Mouse (Mus musculus) neural tube, embryonic 11.5 days (tissue): Measurements from ENCODE around the gene Chst8. TPM values are rescaled to one million over a fixed set of nuclear protein-coding genes. Genes with fewer than 3 reads are reported as not detected.

Experiments used
- ATAC-seq: fragments of 200-750 bp; cut with Nextera tagmentation; 2 replicates; pipeline ENCODE4 v1.8.0; 2017; ENCODE audit warnings: moderate number of reproducible peaks, mild to moderate bottlenecking, moderate TSS enrichment, moderate library complexity; ENCODE audit not compliant: insufficient read depth, low FRiP score, low TSS enrichment
- DNase-seq: peaks from one replicate; pipeline ENCODE4 v3.0.0-alpha.2; 2015; ENCODE audit warnings: low spot score
- H3K27ac ChIP-seq: fragments of 300-500 bp; sonication (generic); 2 replicates; pipeline ENCODE4 v1.5.1; 2014; ENCODE audit warnings: low read depth, mild to moderate bottlenecking, low read length
- H3K27me3 ChIP-seq: fragments of 300-500 bp; sonication (generic); 2 replicates; pipeline ENCODE4 v1.6.1; 2014; ENCODE audit warnings: mild to moderate bottlenecking, low read length, mixed read lengths; ENCODE audit not compliant: control insufficient read depth, insufficient read depth
- H3K36me3 ChIP-seq: fragments of 300-500 bp; sonication (generic); 2 replicates; pipeline ENCODE4 v1.6.1; 2014; ENCODE audit warnings: mild to moderate bottlenecking, low read length, moderate library complexity, mixed read lengths; ENCODE audit not compliant: control insufficient read depth, insufficient read depth
- H3K4me1 ChIP-seq: fragments of 300-500 bp; sonication (generic); 2 replicates; pipeline ENCODE4 v1.6.1; 2014; ENCODE audit warnings: low read length, mixed read lengths; ENCODE audit not compliant: control insufficient read depth, insufficient read depth
- H3K4me2 ChIP-seq: fragments of 300-500 bp; sonication (generic); 2 replicates; pipeline ENCODE4 v1.6.1; 2014; ENCODE audit warnings: low read depth, mild to moderate bottlenecking, moderate library complexity
- H3K4me3 ChIP-seq: fragments of 300-500 bp; sonication (generic); 2 replicates; pipeline ENCODE4 v1.5.1; 2014; ENCODE audit warnings: low read depth, low read length
- H3K9ac ChIP-seq: fragments of 300-500 bp; sonication (generic); 2 replicates; pipeline ENCODE4 v1.6.1; 2014; ENCODE audit warnings: mild to moderate bottlenecking, low read length
- H3K9me3 ChIP-seq: fragments of 300-500 bp; sonication (generic); 2 replicates; pipeline ENCODE4 v1.6.1; 2016; ENCODE audit warnings: low read length; ENCODE audit not compliant: control insufficient read depth
- WGBS: fragments of 180-500 bp; shearing (Covaris S2); extraction: QIAGEN DNeasy Blood & Tissue Kit; methylation state at CpG from one replicate; pipeline ENCODE4 v1.1.7; 2014; 5-methylcytosine and 5-hydroxymethylcytosine counted together
- polyA plus RNA-seq: library from polyadenylated mRNA; unstranded; fragments of >200 nt; fragmentation: Nextera tagmentation; extraction: Ambion mirVana; gene quantifications from 2 replicates; pipeline ENCODE4 v1.2.1, GENCODE M21; 2014

Chst8 gene
- polyA plus RNA-seq, 1 experiment from 2014 or later, result 19.6 TPM

GRCm38 (mm10) chr7:34811531-34812526 lies 682 bp downstream of the Chst8 start:
- Histone ChIP-seq H3K4me1 (no peaks in the 10 kb centered on the region), H3K27me3 (peaks cover 26% of the 10 kb centered on the region), H3K4me2 (peak overlapping the region; percentile 92), H3K9ac (peak overlapping the region; percentile 64), H3K4me3 (peak overlapping the region; percentile 56), H3K27ac (peak overlapping the region; percentile 44; the same call in 1 of the 2 replicates), H3K9me3 (no peaks in the 10 kb centered on the region; the same call in 1 of the 2 replicates), H3K36me3 (no peaks in the 10 kb centered on the region)
- peak; percentile 51 for DNase-seq
- WGBS, result 0% methylated on average over 66 of the region's 66 CpGs
- ATAC-seq, result peak; percentile 29; the same call in 1 of the 2 replicates

GRCm38 (mm10) chr7:34811060-34811459 lies 1.5 kb downstream of the Chst8 start:
- peak overlapping the region; percentile 56 for H3K4me3 ChIP-seq
- H3K9me3 ChIP-seq, result no peaks in the 10 kb centered on the region; the same call in 1 of the 2 replicates
- H3K9ac ChIP-seq, result peak overlapping the region; percentile 64
- peaks cover 26% of the 10 kb centered on the region for H3K27me3 ChIP-seq
- H3K4me2 ChIP-seq, result peak overlapping the region; percentile 92
- no peak for ATAC-seq
- no peaks in the 10 kb centered on the region for H3K4me1 ChIP-seq
- no peaks in the 10 kb centered on the region for H3K36me3 ChIP-seq
- 0 out of 2 replicates have a peak overlapping the region, but pooled peaks have one; percentile 10 for H3K27ac ChIP-seq
- DNase-seq, result no peak
- WGBS, result 4% methylated on average over 10 of the region's 10 CpGs

- no peak for ATAC-seq
- Histone ChIP-seq H3K9ac (no peak overlapping the region), H3K4me1 (peaks cover 3% of the 10 kb centered on the region; the same call in 1 of the 2 replicates), H3K36me3 (no peaks in the 10 kb centered on the region), H3K4me3 (no peak overlapping the region), H3K9me3 (no peaks in the 10 kb centered on the region), H3K27ac (no peak overlapping the region), H3K27me3 (peaks cover 15% of the 10 kb centered on the region), H3K4me2 (no peak overlapping the region)
- no peak for DNase-seq
- 90% methylated on average over 6 of the region's 6 CpGs for WGBS
Observed at GRCm38 (mm10) chr7:34806307-34806706, 6.2 kb downstream of the Chst8 start.

- Histone ChIP-seq H3K4me3 (no peak overlapping the region), H3K9me3 (no peaks in the 10 kb centered on the region), H3K4me1 (peaks cover 3% of the 10 kb centered on the region; the same call in 1 of the 2 replicates), H3K27ac (no peak overlapping the region), H3K27me3 (peaks cover 9% of the 10 kb centered on the region), H3K4me2 (no peak overlapping the region), H3K9ac (no peak overlapping the region), H3K36me3 (no peaks in the 10 kb centered on the region)
- DNase-seq (no peak), ATAC-seq (no peak)
- WGBS, result 80% methylated on average over 3 of the region's 3 CpGs
Observed at GRCm38 (mm10) chr7:34805691-34806205, 6.8 kb downstream of the Chst8 start.

- Histone ChIP-seq H3K4me1 (peaks cover 3% of the 10 kb centered on the region; the same call in 1 of the 2 replicates), H3K36me3 (no peaks in the 10 kb centered on the region), H3K4me2 (no peak overlapping the region), H3K9me3 (no peaks in the 10 kb centered on the region), H3K27me3 (0 out of 2 replicates have a peak, but pooled peaks cover 4% of the 10 kb centered on the region), H3K4me3 (no peak overlapping the region), H3K27ac (no peak overlapping the region), H3K9ac (no peak overlapping the region)
- whole genome bisulfite sequencing, result 79% methylated on average over 2 of the region's 2 CpGs
- DNase-seq (no peak), ATAC-seq (no peak)
Observed at GRCm38 (mm10) chr7:34805042-34805441, 7.5 kb downstream of the Chst8 start.

- DNase-seq (peak; percentile 79), ATAC-seq (peak; percentile 73; the same call in 1 of the 2 replicates)
- Histone ChIP-seq H3K27ac (peak overlapping the region; percentile 67), H3K4me3 (no peak overlapping the region), H3K9me3 (no peaks in the 10 kb centered on the region), H3K27me3 (no peaks in the 10 kb centered on the region), H3K4me1 (peaks cover 16% of the 10 kb centered on the region; the same call in 1 of the 2 replicates), H3K4me2 (no peak overlapping the region), H3K9ac (peak overlapping the region; percentile 20; the same call in 1 of the 2 replicates), H3K36me3 (no peaks in the 10 kb centered on the region)
- WGBS, result 25% methylated on average over 13 of the region's 13 CpGs
Observed at GRCm38 (mm10) chr7:34799950-34800511, 12.5 kb downstream of the Chst8 start.

GRCm38 (mm10) chr7:34799404-34799771 lies 13.1 kb downstream of the Chst8 start:
- WGBS, result 5% methylated on average over 3 of the region's 3 CpGs
- ATAC-seq (0 out of 2 replicates have a peak, but pooled peaks have one; percentile 41), DNase-seq (no peak)
- no peaks in the 10 kb centered on the region for H3K27me3 ChIP-seq
- H3K4me1 ChIP-seq, result peaks cover 16% of the 10 kb centered on the region; the same call in 1 of the 2 replicates
- H3K27ac ChIP-seq, result peak overlapping the region; percentile 67; the same call in 1 of the 2 replicates
- H3K36me3 ChIP-seq, result no peaks in the 10 kb centered on the region
- no peak overlapping the region for H3K4me3 ChIP-seq
- 0 out of 2 replicates have a peak overlapping the region, but pooled peaks have one; percentile 6 for H3K4me2 ChIP-seq
- H3K9me3 ChIP-seq, result no peaks in the 10 kb centered on the region
- peak overlapping the region; percentile 20; the same call in 1 of the 2 replicates for H3K9ac ChIP-seq
